Mouse (Mus musculus) heart, adult 18-20 months (tissue): ENCODE measurements around the gene Gramd2. TPM values are rescaled to one million over a fixed set of nuclear protein-coding genes. Genes with fewer than 3 reads are reported as not detected.

Experiments used
- total RNA-seq, 2 experiments: library from RNA; stranded (reverse); gene quantifications; 2 replicates each; pipeline ENCODE4 v1.2.3; 2021

The Gramd2 gene
- total RNA-seq, 2 experiments from 2014 or later = 0.28 TPM; not detected in 1

Other genes with a start within 250 kb of the Gramd2 start
- 10 to 100 TPM; 79.2 to 94.4 TPM for gene Arih1, start 193.5 kb upstream of the Gramd2 start, total RNA-seq
- gene Hexa, start 140.6 kb upstream of the Gramd2 start, total RNA-seq = 10 to 100 TPM; 49.6 to 54.9 TPM
- gene Tmem202, start 140.3 kb upstream of the Gramd2 start, total RNA-seq = under 1 TPM; 0.40 to 0.93 TPM
- not detected for gene Celf6, start 102.2 kb upstream of the Gramd2 start, total RNA-seq
- 10 to 100 TPM; 17.0 to 17.6 TPM for gene Parp6, start 62.9 kb upstream of the Gramd2 start, total RNA-seq
- 1,000 to 10,000 TPM; 1,130 to 1,266 TPM for gene Pkm, start 23.8 kb upstream of the Gramd2 start, total RNA-seq
- 10 to 100 TPM; 10.7 to 11.4 TPM for gene Senp8, start 70.6 kb downstream of the Gramd2 start, total RNA-seq
- gene Myo9a, start 70.8 kb downstream of the Gramd2 start, total RNA-seq = 10 to 100 TPM; 14.3 to 16.8 TPM